Mouse (Mus musculus): ENCODE data around the gene Narfl.
A peak's percentile ranks its signal among the peaks of the same experiment; 100 is the strongest.

The Narfl gene

GRCm38 (mm10) chr17:25827546-25828222, 54.1 kb downstream of the Narfl start:
- ATAC-seq (ENCODE audit: insufficient number of reproducible peaks, low FRiP score, low TSS enrichment) = no peak

GRCm38 (mm10) chr17:25828223-25828594, 54.6 kb downstream of the Narfl start:
- no peak for ATAC-seq (ENCODE audit: insufficient number of reproducible peaks, low FRiP score, low TSS enrichment)

- ATAC-seq (ENCODE audit: insufficient number of reproducible peaks, low FRiP score, low TSS enrichment) = peak; percentile 27; the same call in 1 of the 2 replicates
Measured at GRCm38 (mm10) chr17:25828712-25829557, 55.4 kb downstream of the Narfl start, which contains the start of gene Jmjd8. Gene Jmjd8 (plus strand): TSS chr17:25828867.

- no peak for ATAC-seq (ENCODE audit: insufficient number of reproducible peaks, low FRiP score, low TSS enrichment)
Measured at GRCm38 (mm10) chr17:25829558-25830017, 56.0 kb downstream of the Narfl start.

- no peak for ATAC-seq (ENCODE audit: insufficient number of reproducible peaks, low FRiP score, low TSS enrichment)
Measured at GRCm38 (mm10) chr17:25830200-25830753, 56.7 kb downstream of the Narfl start.

- no peak for ATAC-seq (ENCODE audit: insufficient number of reproducible peaks, low FRiP score, low TSS enrichment)
Measured at GRCm38 (mm10) chr17:25830806-25831431, 57.3 kb downstream of the Narfl start.

GRCm38 (mm10) chr17:25831451-25832281, 58.1 kb downstream of the Narfl start:
- no peak for ATAC-seq (ENCODE audit: insufficient number of reproducible peaks, low FRiP score, low TSS enrichment)

GRCm38 (mm10) chr17:25832436-25833290, 59.1 kb downstream of the Narfl start:
- peak; percentile 62 for ATAC-seq (ENCODE audit: insufficient number of reproducible peaks, low FRiP score, low TSS enrichment)
